Mouse (Mus musculus) splenic B cell, adult 2 months (primary cell): Measurements from ENCODE around the gene Yju2.

Source experiments
- DNase-seq: peaks from one replicate; pipeline ENCODE4 v3.0.0-alpha.2; 2011; ENCODE audit warnings: low read depth, low spot score
- H3K27me3 ChIP-seq: 2 replicates; pipeline ENCODE4 v1.6.1; 2012; ENCODE audit warnings: mild to moderate bottlenecking, low read length, moderate library complexity, mixed read lengths; ENCODE audit not compliant: control insufficient read depth, poor library complexity, insufficient read depth, severe bottlenecking
- H3K36me3 ChIP-seq: 2 replicates; pipeline ENCODE4 v1.6.1; 2012; ENCODE audit warnings: mild to moderate bottlenecking, low read length, moderate library complexity, mixed read lengths; ENCODE audit not compliant: control insufficient read depth, poor library complexity, insufficient read depth, severe bottlenecking

Gene Yju2

DNA sequence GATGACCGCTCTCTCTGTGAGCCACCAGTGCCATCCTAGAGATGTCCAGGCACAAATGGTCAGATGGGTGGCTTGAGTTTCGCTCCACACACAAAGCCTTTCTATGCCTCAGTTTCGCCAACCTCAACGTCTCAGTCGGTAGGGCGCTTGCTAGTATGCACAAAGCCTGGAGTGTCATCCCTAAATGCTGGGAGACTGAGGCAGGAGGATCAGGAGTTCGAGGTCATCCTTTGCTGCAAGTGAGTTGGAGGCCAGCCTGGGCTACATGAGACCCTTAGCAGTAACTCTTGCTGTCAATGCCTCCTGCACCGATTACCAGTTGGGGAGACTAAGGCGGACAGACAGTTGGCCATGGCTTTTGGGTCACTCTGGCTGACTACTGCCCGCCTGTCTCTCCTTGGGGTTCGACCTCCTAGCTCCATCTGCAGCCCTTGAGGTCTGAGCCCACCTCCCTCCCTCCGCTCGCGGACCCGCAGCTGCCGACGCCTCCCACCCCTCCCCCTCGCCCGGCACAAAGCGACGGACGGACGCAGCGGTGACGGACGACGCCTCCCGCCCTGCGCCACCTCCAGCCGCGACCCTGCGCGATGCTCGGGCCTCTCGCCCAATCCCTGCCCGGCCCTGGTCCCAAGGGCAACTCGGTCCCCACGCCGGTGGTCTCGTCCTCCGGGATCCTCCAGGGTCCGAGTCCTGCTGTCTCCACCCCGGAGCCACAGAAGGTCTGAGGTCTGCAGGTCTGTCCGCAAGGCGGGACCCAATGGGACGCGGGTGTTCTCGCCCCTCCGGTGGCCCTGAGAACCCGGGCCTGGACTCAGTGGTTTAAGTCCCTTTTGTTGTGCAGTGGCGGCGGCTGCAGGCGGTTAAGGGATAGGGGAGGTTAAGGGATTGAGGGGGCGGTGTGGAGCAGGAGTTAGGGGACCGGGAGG, 11.3 kb downstream of the Yju2 start, which contains the start of gene Shd:
Gene Shd, plus strand, starts transcription at position 502 of the 926 bp plus-strand sequence.
- H3K27me3 ChIP-seq, result no peaks in the 10 kb centered on the region
- H3K36me3 ChIP-seq, result 0 out of 2 replicates have a peak, but pooled peaks cover 1% of the 10 kb centered on the region
- DNase-seq, result no peak

- no peaks in the 10 kb centered on the region for H3K36me3 ChIP-seq
- no peaks in the 10 kb centered on the region for H3K27me3 ChIP-seq
- DNase-seq, result no peak
Observed at GRCm38 (mm10) chr17:55971453-55971852, 12.6 kb downstream of the Yju2 start.

GRCm38 (mm10) chr17:55976255-55976862, 17.5 kb downstream of the Yju2 start:
- peak; percentile 84 for DNase-seq
- Histone ChIP-seq H3K36me3 (no peaks in the 10 kb centered on the region), H3K27me3 (no peaks in the 10 kb centered on the region)

GRCm38 (mm10) chr17:55977301-55977700, 18.4 kb downstream of the Yju2 start:
- no peaks in the 10 kb centered on the region for H3K27me3 ChIP-seq
- no peak for DNase-seq

DNA sequence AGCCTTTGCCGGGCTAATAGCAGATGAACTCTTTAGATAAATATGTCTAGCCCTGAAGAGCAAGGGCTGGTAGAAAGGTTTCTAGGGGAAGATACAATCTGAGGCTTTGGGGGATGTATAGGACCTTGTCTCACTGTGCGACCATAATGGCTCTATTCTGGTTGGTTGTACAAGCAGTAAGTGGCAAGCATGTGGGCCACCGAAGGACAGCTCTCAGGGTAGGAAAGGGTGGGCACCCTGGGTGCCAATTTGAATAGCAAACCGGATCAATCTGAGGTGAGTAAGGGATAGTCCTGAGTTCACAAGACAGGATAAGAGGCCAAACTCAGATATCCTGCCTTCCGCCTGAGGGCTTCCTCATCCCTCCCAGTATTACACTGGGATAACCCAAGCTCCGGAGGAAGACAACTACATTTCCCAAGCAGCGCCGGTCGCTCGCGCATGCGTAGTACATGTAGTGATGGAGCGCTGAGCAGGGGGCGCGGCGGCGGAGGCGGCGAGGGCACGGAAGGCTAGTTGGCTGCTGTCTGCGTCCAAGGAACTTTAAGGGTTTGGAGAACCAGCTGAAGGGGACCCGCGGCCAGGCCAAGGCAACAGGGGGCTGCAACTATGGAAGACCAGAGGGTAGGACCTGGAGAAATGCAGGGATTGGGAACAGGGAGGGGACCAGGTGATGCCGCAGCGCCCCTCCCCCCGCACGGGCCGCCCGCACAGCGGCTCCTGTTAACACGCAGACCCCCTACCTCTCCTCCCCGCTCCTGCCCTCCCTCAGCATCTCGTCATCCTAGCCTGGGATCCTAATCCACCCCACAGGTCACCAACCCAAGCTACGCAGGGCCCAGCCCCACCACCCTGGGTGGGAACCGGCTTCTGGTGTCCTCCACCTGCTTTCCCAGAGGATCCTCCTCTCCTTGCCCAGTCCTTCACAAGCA, 27.4 kb downstream of the Yju2 start, which contains the start of gene Fsd1:
Gene Fsd1, plus strand, starts transcription at position 480 of the 932 bp plus-strand sequence.
- Histone ChIP-seq H3K36me3 (no peaks in the 10 kb centered on the region), H3K27me3 (no peaks in the 10 kb centered on the region)
- no peak for DNase-seq

More at GRCm38 (mm10) chr17:55977301-55977700, 18.4 kb downstream of the Yju2 start:
- H3K36me3 ChIP-seq, result no peaks in the 10 kb centered on the region

- DNase-seq, result no peak
- no peaks in the 10 kb centered on the region for H3K27me3 ChIP-seq
- no peaks in the 10 kb centered on the region for H3K36me3 ChIP-seq
Observed at GRCm38 (mm10) chr17:55990278-55990898, 31.5 kb downstream of the Yju2 start.

- H3K36me3 ChIP-seq, result no peaks in the 10 kb centered on the region
- no peak for DNase-seq
- no peaks in the 10 kb centered on the region; the same call in 1 of the 2 replicates for H3K27me3 ChIP-seq
Observed at GRCm38 (mm10) chr17:55996007-55996406, 37.1 kb downstream of the Yju2 start.

- Histone ChIP-seq H3K27me3 (no peaks in the 10 kb centered on the region; the same call in 1 of the 2 replicates), H3K36me3 (no peaks in the 10 kb centered on the region)
- DNase-seq, result no peak
Observed at GRCm38 (mm10) chr17:55999794-56000499, 41.0 kb downstream of the Yju2 start.

GRCm38 (mm10) chr17:56003000-56003399, 44.1 kb downstream of the Yju2 start:
- Histone ChIP-seq H3K36me3 (no peaks in the 10 kb centered on the region), H3K27me3 (no peaks in the 10 kb centered on the region; the same call in 1 of the 2 replicates)
- no peak for DNase-seq

- peak; percentile 89 for DNase-seq
- no peaks in the 10 kb centered on the region for H3K36me3 ChIP-seq
- no peaks in the 10 kb centered on the region; the same call in 1 of the 2 replicates for H3K27me3 ChIP-seq
Observed at GRCm38 (mm10) chr17:56005415-56006061, 46.6 kb downstream of the Yju2 start, which contains the start of the genes Stap2 and Mpnd. Gene Stap2, minus strand, starts transcription at chr17:56005584. Gene Mpnd, plus strand, starts transcription at chr17:56005711.

DNA sequence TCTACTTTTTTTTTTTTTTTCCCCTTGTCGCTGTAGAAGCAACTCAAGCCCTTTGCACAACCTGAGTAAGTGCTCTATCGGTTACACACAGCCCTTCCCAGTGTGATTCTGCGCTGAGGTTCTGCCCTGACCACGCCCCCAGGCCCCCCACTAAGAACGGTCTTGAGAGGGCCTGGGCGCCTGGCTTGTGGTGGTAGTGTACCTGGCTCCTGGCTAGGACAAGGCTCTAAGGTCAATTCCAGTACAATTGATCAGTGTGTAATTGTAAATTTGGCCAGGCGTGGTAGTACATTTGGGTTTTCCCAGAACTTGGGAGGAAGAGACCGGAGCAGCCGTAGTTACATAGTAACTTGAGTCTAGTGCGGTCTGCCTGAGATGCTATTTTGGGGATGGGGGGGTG, 48.1 kb downstream of the Yju2 start:
- H3K27me3 ChIP-seq, result no peaks in the 10 kb centered on the region
- DNase-seq, result no peak
- H3K36me3 ChIP-seq, result 0 out of 2 replicates have a peak, but pooled peaks cover 2% of the 10 kb centered on the region

- Histone ChIP-seq H3K27me3 (no peaks in the 10 kb centered on the region), H3K36me3 (0 out of 2 replicates have a peak, but pooled peaks cover 2% of the 10 kb centered on the region)
- DNase-seq, result no peak
Observed at GRCm38 (mm10) chr17:56007444-56008355, 48.8 kb downstream of the Yju2 start.
